Mouse (Mus musculus) embryonic facial prominence, embryonic 14.5 days (tissue): Measurements from ENCODE around the gene Lrp3. TPM values are rescaled to one million over a fixed set of nuclear protein-coding genes. Genes with fewer than 3 reads are reported as not detected.

Source experiments
- ATAC-seq: fragments of 200-750 bp; cut with Nextera tagmentation; 2 replicates; pipeline ENCODE4 v1.8.0; 2017; ENCODE audit warnings: low read depth, moderate number of reproducible peaks, moderate TSS enrichment
- DNase-seq: peaks from one replicate; pipeline ENCODE4 v3.0.0-alpha.2; 2015; ENCODE audit warnings: low spot score
- H3K27ac ChIP-seq: fragments of 300-500 bp; sonication (generic); replicated peaks from 2 replicates; pipeline ENCODE4 v1.5.1; 2014; ENCODE audit warnings: low read depth, mild to moderate bottlenecking, low read length, moderate library complexity
- H3K27me3 ChIP-seq: fragments of 300-500 bp; sonication (generic); replicated peaks from 2 replicates; pipeline ENCODE4 v1.6.1; 2014; ENCODE audit warnings: low read length; ENCODE audit not compliant: control insufficient read depth, insufficient read depth
- H3K36me3 ChIP-seq: fragments of 300-500 bp; sonication (generic); 2 replicates; pipeline ENCODE4 v1.6.1; 2014; ENCODE audit warnings: low read length, mixed read lengths; ENCODE audit not compliant: control insufficient read depth, insufficient read depth
- H3K4me1 ChIP-seq: fragments of 300-500 bp; sonication (generic); 2 replicates; pipeline ENCODE4 v1.6.1; 2014; ENCODE audit warnings: antibody characterized with exemption, low read length; ENCODE audit not compliant: control insufficient read depth, insufficient read depth
- H3K4me2 ChIP-seq: fragments of 300-500 bp; sonication (generic); 2 replicates; pipeline ENCODE4 v1.6.1; 2014; ENCODE audit warnings: low read depth, mild to moderate bottlenecking, low read length, moderate library complexity, mixed read lengths
- H3K4me3 ChIP-seq: fragments of 300-500 bp; sonication (generic); 2 replicates; pipeline ENCODE4 v1.5.1; 2014; ENCODE audit warnings: low read depth, mild to moderate bottlenecking, low read length
- H3K9ac ChIP-seq: fragments of 300-500 bp; sonication (generic); 2 replicates; pipeline ENCODE4 v1.6.1; 2014; ENCODE audit warnings: low read depth, mild to moderate bottlenecking, low read length, moderate library complexity, mixed read lengths
- H3K9me3 ChIP-seq: fragments of 300-500 bp; sonication (generic); 2 replicates; pipeline ENCODE4 v1.6.1; 2016; ENCODE audit warnings: low read length; ENCODE audit not compliant: control insufficient read depth
- WGBS: fragments of 180-500 bp; shearing (Covaris S2); extraction: QIAGEN DNeasy Blood & Tissue Kit; methylation state at CpG from one replicate; pipeline ENCODE4 v1.1.7; 2014; 5-methylcytosine and 5-hydroxymethylcytosine counted together
- polyA plus RNA-seq: library from polyadenylated mRNA; unstranded; fragments of >200 nt; fragmentation: Nextera tagmentation; extraction: Ambion mirVana; gene quantifications from 2 replicates; pipeline ENCODE4 v1.2.1, GENCODE M21; 2014

Lrp3 gene
- polyA plus RNA-seq, 1 experiment from 2014 or later, result 11.0 TPM

DNA sequence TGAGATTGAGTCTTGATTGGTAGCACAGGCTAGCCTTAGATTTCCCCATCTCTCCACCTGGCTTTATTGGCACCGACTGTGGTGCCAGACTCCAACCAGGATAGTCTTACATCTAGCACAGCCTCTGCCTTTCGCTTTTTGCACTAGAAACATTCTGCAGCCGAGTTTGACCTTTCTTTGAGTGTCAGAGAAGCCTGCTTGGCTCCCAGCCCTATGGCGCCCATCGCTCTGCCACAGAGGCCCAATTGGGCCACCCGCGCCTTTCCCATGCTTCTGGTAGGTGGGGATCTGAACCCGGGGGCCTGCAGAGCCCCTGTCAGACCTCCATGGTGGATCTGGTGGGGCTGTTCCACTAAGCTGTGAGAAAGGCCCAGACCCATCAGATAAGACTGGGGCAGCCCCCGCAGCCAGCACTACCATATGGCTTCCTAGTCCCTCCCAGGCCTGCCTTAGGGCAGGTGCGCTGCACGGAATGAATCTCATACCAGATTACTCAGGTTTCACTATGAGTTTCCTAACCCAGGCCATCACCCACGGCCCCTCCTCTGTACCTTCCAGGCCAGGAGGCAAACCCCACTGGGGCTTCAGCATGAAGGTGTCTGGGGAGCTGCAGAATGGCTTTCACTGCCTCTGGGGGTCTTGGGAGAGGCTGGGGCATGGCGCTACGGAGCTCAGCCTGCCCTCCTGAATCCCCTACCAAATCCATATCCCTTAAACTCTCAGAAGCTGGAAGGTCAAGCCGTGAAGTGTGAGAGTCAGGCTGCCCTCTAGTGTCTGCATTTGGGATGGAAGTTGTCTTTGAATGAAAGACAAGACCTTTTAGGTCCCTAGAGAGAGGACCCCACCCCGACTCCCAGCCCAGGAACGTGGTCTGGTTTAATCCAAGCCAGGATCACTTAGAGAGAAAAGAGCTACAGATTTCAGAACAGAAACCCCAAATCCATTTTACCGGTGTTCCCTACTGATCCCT lies 38.6 kb downstream of the Lrp3 start:
- Histone ChIP-seq H3K27me3 (no peaks in the 10 kb centered on the region), H3K9me3 (no peaks in the 10 kb centered on the region), H3K4me2 (no peak overlapping the region), H3K9ac (no peak overlapping the region), H3K27ac (no peak overlapping the region), H3K4me3 (no peak overlapping the region), H3K4me1 (no peaks in the 10 kb centered on the region), H3K36me3 (no peaks in the 10 kb centered on the region)
- 45% methylated on average over 18 of the region's 18 CpGs for WGBS
- peak; percentile 43 for DNase-seq
- ATAC-seq, result no peak; the same call in 1 of the 2 replicates

DNA sequence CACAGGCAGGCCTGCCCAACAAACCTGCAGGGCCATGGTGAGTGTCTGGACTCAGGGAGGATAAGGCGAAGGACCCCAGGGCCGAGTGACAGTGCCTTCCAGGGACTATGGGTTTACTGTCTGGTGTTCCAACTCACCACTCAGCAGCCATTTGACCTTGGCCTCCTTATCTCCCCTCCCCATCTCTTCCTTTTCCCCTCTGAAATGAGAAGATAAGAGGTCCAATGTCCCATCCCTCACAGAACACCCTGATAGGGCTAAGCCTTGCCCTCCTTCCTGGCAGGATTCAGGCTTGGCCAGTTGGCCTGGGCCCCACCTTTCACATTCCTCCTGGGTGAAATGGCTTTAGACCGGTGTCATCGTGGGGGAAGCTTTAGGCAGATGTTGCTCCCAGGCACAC lies 39.8 kb downstream of the Lrp3 start:
- H3K4me1 ChIP-seq, result no peaks in the 10 kb centered on the region
- ATAC-seq, result no peak
- no peaks in the 10 kb centered on the region for H3K36me3 ChIP-seq
- H3K9ac ChIP-seq, result no peak overlapping the region
- no peaks in the 10 kb centered on the region for H3K27me3 ChIP-seq
- H3K4me2 ChIP-seq, result no peak overlapping the region
- H3K4me3 ChIP-seq, result no peak overlapping the region
- DNase-seq, result no peak
- no peaks in the 10 kb centered on the region for H3K9me3 ChIP-seq
- H3K27ac ChIP-seq, result no peak overlapping the region
- WGBS, result 76% methylated on average over 4 of the region's 4 CpGs

DNA sequence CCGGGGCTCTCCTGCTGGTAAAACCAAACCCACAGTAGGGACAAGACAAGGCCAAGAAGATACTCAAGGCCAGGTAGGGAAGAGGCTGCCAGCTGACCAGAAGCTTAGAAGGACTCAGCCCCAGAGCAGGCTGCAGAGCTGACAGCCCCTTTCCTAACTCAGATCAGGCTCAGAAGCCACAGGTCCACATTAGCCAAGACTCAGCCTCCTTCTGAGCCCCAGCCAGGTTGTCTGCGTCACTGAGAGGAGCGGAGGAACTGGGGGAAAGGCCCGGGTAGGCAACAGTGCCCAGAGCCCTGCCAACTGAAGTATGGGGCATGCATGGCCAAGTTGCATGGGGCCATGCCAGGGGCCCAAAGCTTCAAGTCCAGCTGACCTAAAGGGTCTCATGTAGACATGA lies 42.8 kb downstream of the Lrp3 start:
- no peaks in the 10 kb centered on the region for H3K4me1 ChIP-seq
- no peak for DNase-seq
- H3K27me3 ChIP-seq, result no peaks in the 10 kb centered on the region
- H3K9ac ChIP-seq, result no peak overlapping the region
- no peak overlapping the region for H3K27ac ChIP-seq
- ATAC-seq, result no peak
- 70% methylated on average over 4 of the region's 4 CpGs for WGBS
- no peak overlapping the region for H3K4me3 ChIP-seq
- no peaks in the 10 kb centered on the region for H3K36me3 ChIP-seq
- no peaks in the 10 kb centered on the region for H3K9me3 ChIP-seq
- no peak overlapping the region; the same call in 1 of the 2 replicates for H3K4me2 ChIP-seq

DNA sequence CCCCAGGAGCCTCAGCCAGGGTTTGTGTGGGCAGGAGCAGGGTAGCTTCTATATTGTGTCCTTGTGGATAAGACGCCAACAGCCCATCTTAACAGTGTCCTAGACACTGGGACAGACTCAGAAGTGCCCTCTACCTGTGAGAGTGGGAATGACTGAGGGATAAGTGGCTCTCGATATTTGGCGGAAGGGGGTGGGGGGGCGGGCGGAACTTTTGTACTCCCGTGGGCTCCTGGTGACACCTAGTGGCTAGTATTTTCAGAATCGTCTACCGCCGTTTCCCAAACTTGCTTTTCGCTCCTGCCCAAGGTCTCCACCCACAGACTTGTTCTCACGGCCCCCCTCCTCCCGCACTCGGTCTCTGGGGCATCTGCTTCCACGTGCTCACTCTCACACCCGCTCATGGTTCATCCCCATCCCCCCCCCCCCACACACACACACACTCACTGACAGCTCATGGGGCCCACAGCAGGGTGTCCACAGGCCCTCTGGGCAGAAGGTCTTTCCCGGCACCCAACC lies 43.4 kb downstream of the Lrp3 start:
- Histone ChIP-seq H3K27ac (no peak overlapping the region), H3K27me3 (no peaks in the 10 kb centered on the region), H3K4me1 (no peaks in the 10 kb centered on the region), H3K9me3 (no peaks in the 10 kb centered on the region), H3K9ac (peak overlapping the region; percentile 47; the same call in 1 of the 2 replicates), H3K4me3 (0 out of 2 replicates have a peak overlapping the region, but pooled peaks have one; percentile 10), H3K4me2 (peak overlapping the region; percentile 49), H3K36me3 (no peaks in the 10 kb centered on the region)
- WGBS, result 4% methylated on average over 11 of the region's 16 CpGs
- DNase-seq (peak; percentile 92), ATAC-seq (peak; percentile 82)

DNA sequence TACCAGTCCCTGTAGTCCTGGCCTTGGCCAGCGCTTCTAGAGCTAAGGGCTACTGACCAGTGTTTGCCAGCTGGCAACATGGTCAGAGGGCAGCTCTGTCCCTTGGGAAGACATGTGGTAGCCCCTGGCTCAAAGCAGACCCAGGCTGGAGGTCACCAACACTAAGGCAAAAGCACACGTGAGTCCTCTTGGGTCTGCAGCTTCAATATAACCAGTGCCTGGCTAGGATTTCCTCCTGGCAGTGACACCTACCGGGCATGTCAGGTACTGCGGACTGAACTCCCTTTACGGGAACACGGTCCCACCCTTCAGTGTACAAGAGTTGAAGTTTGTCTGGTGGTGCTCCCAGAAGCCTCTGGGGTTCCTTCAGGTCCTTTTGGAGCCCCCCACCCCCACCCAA lies 46.0 kb downstream of the Lrp3 start:
- no peak overlapping the region for H3K4me3 ChIP-seq
- no peaks in the 10 kb centered on the region for H3K27me3 ChIP-seq
- DNase-seq, result peak; percentile 79
- 13% methylated on average over 6 of the region's 6 CpGs for WGBS
- H3K27ac ChIP-seq, result no peak overlapping the region
- no peak overlapping the region for H3K4me2 ChIP-seq
- peak; percentile 24; the same call in 1 of the 2 replicates for ATAC-seq
- no peaks in the 10 kb centered on the region for H3K9me3 ChIP-seq
- H3K4me1 ChIP-seq, result no peaks in the 10 kb centered on the region
- no peak overlapping the region for H3K9ac ChIP-seq
- H3K36me3 ChIP-seq, result no peaks in the 10 kb centered on the region

DNA sequence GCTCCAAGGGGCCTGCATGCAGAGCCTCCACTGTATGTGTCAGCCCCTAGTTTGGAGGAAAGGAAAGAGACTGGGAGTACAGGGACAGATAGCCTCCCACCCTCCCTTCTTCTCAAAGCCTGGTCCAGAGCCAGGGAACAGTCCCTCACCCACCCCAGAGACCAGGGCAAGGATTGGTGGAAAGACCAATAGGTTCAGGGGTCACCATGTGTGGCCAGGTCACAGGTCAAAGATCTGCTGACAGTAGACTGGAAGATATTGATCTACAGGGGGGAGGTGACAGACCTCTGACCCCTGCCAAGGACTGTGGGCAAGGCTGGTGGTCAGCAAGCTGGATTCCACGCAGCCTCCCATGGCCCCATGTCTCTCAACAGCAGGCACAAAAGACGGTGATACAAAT lies 47.4 kb downstream of the Lrp3 start:
- H3K9me3 ChIP-seq, result no peaks in the 10 kb centered on the region
- no peaks in the 10 kb centered on the region for H3K27me3 ChIP-seq
- ATAC-seq (no peak), DNase-seq (no peak)
- H3K27ac ChIP-seq, result no peak overlapping the region
- no peak overlapping the region for H3K4me2 ChIP-seq
- no peaks in the 10 kb centered on the region for H3K36me3 ChIP-seq
- H3K4me1 ChIP-seq, result no peaks in the 10 kb centered on the region
- no peak overlapping the region for H3K9ac ChIP-seq
- 45% methylated on average over 2 of the region's 2 CpGs for WGBS
- no peak overlapping the region for H3K4me3 ChIP-seq

DNA sequence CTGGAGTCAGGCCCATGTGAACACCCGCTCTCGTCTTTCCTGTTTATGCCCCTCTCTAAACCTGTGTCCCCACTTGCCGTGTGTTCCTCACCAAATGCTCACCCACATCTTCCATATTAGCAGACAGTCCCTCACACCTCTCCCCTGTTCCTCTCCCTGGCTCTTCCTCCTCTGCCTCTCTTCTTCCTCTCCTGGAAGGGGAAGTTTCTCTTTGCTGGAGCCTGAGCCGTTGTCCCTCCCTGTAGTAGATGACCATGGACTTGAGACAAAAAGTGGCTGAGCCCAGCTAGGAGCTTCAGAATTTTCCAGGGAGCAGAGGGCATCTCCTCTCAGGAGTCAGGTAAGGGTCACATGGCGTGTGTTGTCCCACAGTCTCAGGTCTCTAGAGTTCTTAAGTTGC lies 48.3 kb downstream of the Lrp3 start:
- Histone ChIP-seq H3K4me2 (no peak overlapping the region), H3K9ac (no peak overlapping the region), H3K27me3 (no peaks in the 10 kb centered on the region), H3K4me1 (no peaks in the 10 kb centered on the region), H3K4me3 (no peak overlapping the region), H3K9me3 (no peaks in the 10 kb centered on the region), H3K36me3 (no peaks in the 10 kb centered on the region), H3K27ac (no peak overlapping the region)
- no peak for DNase-seq
- ATAC-seq, result no peak
- WGBS, result 83% methylated on average over 5 of the region's 5 CpGs

DNA sequence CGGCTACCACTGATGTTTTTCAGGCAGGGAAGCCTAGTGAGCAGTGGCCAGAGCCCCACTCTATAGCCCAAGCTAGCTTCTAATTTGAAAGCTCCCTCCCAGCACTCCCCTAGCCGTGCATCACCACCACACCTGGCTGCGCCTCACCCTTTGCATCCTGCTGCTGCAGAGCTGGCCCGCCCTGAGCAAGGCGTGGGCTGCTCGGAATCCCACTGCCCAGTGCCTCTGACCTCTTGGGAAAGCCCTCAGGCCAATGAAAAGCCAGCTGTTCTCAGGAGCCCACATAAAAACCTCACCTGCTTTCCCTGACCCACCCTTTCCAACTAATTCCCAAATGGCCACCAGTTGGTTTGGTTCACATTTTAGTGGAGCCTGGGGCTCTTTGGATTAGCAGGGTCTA lies 51.2 kb downstream of the Lrp3 start:
- DNase-seq (no peak), ATAC-seq (no peak)
- no peak overlapping the region for H3K27ac ChIP-seq
- 78% methylated on average over 6 of the region's 6 CpGs for WGBS
- H3K36me3 ChIP-seq, result no peaks in the 10 kb centered on the region
- no peak overlapping the region for H3K4me2 ChIP-seq
- H3K4me1 ChIP-seq, result no peaks in the 10 kb centered on the region
- no peaks in the 10 kb centered on the region for H3K9me3 ChIP-seq
- no peak overlapping the region for H3K4me3 ChIP-seq
- no peaks in the 10 kb centered on the region for H3K27me3 ChIP-seq
- no peak overlapping the region for H3K9ac ChIP-seq
